Mouse (Mus musculus) monocyte, adult 2 months (primary cell): ENCODE measurements at regions not wholly inside any gene's neighbourhood (a gene's known extent, or its start where the extent isn't known, plus 50 kb on each side); places are given as distances from the start of the nearest gene placed in this dataset.

Experiments
- DNase-seq, 2 experiments: peaks; one replicate each; pipeline ENCODE4 v3.0.0; 2022; ENCODE audit warnings: low spot score in 2 of 2, low read depth in 1 of 2

DNA sequence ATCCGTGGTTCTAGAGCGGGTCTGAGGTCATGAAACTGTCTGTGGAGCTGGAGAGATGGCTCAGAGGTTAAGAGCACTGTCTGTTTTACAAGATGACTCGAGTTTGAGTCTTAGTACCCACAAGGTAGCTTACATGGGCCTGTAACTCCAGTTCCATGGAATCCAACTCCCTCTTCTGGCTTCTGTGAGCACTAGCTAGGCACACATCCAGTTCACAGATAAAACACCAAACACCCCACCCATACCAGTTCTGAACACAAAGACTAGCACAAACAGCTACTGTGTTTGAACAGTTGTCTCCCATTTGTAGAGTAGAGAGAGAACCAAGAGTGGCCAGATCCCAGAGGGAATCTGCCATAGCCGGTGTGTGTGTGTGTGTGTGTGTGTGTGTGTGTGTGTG lies 224.0 kb downstream of the Zfp36l1 start:
- DNase-seq: no peak

GRCm38 (mm10) chr12:79888086-79888485 lies 224.7 kb downstream of the Zfp36l1 start:
- DNase-seq: no peak

DNA sequence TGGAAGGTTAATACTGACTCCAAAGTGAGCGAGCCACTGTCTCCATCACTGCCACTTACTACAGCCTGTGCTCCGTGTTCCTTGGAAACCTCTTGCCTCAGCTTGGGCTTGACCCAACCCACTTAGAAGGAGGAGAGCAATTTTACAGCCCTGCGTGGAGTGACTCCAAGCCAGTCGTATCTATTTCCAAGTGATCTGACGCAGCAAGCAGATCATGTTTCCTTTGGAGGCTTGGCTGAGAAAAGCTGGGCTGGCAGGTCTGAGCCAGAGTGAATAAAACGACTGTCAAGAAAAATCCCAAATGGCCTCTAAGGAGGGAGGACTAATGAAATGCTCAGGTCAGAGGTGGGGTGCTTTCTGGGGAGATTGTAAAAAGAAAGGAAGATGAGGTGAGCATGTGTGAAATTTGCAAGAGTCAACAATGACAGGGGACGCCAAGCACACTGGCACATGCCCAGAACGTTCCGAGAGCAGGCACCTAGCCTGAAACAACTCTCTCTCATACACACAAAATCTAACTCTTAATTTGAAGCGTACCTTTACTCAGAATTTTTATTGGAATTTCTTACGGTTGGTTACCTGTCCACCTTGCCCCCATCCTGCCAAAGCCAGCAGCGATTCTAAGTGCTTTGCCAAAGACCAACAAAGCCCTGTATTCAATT lies 225.5 kb downstream of the Zfp36l1 start:
- no peak for DNase-seq

- DNase-seq: no peak
These were observed 226.3 kb downstream of the Zfp36l1 start for GRCm38 (mm10) chr12:79886494-79886893.

- DNase-seq: no peak
These were observed 227.5 kb downstream of the Zfp36l1 start for GRCm38 (mm10) chr12:79885286-79885685.

DNA sequence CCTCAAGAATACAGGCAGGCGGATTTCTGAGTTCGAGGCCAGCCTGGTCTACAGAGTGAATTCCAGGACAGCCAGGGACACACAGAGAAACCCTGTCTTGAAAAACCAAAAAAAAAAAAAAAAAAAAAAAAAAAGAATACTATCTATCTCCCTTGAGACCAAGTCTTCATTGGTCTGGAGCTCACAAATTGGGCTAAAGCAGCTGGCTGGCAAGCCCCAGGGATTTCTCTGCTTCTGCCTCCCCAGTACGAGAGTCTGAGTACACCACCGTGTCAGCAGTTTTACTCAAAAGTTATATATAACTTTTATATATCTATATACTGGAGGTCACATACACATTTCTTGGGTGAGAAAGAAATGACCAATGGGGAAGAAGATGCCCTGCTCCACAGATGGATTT lies 229.2 kb downstream of the Zfp36l1 start:
- no peak for DNase-seq

- no peak for DNase-seq
These were observed 232.0 kb downstream of the Zfp36l1 start for GRCm38 (mm10) chr12:79880751-79881261.

GRCm38 (mm10) chr12:79880346-79880745 lies 232.5 kb downstream of the Zfp36l1 start:
- DNase-seq: no peak

- DNase-seq: no peak
These were observed 232.9 kb downstream of the Zfp36l1 start for GRCm38 (mm10) chr12:79879918-79880273.

GRCm38 (mm10) chr12:79879093-79879917 lies 233.5 kb downstream of the Zfp36l1 start:
- no peak for DNase-seq

DNA sequence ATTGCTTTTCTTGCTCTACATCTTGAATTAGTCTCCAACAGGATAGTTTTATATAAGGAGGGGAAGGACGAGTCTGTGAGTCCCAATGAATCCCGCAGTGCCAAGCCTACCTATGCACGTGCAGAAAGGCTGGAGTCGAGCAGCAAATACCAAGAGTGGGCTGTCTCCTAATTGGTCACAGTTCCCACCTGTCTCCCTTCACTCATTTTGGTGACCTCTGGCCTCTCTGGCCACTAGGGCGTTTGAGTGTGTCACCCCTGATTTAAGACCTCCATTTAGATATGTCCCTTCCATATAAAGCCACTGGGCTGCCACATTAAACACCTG lies 234.1 kb downstream of the Zfp36l1 start:
- no peak for DNase-seq

- DNase-seq: no peak
These were observed 234.7 kb downstream of the Zfp36l1 start for GRCm38 (mm10) chr12:79878163-79878562.

GRCm38 (mm10) chr12:79874333-79874732 lies 238.5 kb downstream of the Zfp36l1 start:
- no peak for DNase-seq

- no peak for DNase-seq
These were observed 247.6 kb downstream of the Zfp36l1 start for GRCm38 (mm10) chr12:79865179-79865552.

DNA sequence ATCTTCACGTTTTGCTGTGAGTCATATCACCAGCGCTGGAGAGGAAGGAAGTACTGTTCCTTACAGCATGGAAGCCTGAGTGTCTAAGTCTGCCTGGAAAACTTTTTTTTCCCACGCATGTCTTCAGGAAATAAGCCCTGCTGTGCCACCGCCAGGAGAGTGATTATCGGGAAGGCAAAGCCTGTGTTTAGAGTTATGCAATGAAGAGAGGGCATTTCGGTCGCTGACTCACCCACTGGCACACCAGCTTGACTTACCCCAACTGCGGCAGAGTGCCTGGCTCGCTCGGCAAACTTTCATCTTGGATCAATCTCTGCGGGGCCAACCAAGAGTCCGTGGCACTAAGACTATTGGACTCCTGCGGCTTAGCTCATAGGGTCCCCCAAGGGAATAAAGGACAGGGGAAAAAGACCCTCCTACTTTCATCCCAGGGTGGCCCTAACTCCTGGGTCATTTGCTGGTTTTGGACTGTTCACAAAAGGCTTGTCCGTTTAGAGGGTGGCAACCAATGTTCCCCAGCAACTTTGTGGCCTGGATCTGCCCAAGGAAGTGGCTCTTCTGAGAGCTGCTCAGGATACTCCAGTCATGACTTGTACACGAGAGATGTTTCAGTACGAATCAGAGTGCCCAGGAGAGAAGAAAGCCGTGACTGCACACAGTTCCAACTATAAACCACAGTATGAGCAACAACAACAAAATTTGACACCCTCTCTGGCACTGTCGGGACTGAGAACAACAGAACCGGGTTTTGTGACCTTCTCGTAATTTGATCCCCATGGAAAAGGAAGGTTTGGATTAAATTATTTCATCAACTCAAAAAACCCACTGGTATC lies 248.3 kb downstream of the Zfp36l1 start:
- DNase-seq: peak in 1 of 2 experiments; percentile 14
